Mouse (Mus musculus) megakaryocyte progenitor cell, adult 5-6 weeks (primary cell): Measurements from ENCODE around the gene Ctu2. TPM values are rescaled to one million over a fixed set of nuclear protein-coding genes. Genes with fewer than 3 reads are reported as not detected.

Experiments used
- ATAC-seq: replicated peaks from 2 replicates; pipeline ENCODE4 v1.8.0; 2016; ENCODE audit warnings: mild to moderate bottlenecking, moderate TSS enrichment, inconsistent platforms; ENCODE audit not compliant: poor library complexity
- total RNA-seq, 2 experiments: library from RNA; stranded (forward) in 1 of 2; stranded (reverse) in 1 of 2; fragments of 157-497, 149-512 nt in 1 of 2; fragments of 200-1000 nt in 1 of 2; gene quantifications; 2 replicates each; pipeline versions ENCODE4 v1.2.3 to v1.2.4; 2015 to 2017

Ctu2 gene
- total RNA-seq, 2 experiments from 2014 or later, result 11.2 to 26.8 TPM

DNA sequence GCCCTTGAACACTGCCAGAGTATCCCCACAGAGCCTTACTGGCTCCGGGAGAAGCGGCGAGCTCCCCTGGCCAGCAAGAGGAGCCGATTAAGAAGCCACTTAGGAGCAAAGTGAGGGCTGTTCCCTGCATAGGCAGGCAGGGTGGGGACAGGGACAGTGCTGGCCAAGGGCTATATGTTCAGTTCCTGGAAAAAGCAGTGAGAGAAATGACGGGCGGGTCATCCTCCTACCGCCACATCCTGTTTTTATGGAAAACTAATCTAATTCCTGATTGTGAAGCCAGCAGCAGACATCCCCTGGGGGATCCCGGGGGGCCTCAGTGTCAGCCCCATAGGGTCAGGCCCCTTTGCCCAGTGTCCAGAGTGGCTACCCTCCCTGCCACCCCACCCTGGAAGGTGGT is 55.4 kb downstream of the Ctu2 start:
- ATAC-seq, result no peak

Other genes starting within 250 kb of the Ctu2 start
- 12.2 and 21.6 TPM in 2 replicates for gene Zfpm1, start 194.0 kb upstream of the Ctu2 start, total RNA-seq (2015)
- gene Zfpm1, start 194.0 kb upstream of the Ctu2 start, total RNA-seq (2017), result 9.9 and 20.3 TPM in 2 replicates
- not detected in 2 replicates for gene Trhr2, start 115.4 kb upstream of the Ctu2 start, total RNA-seq (2015)
- not detected in 2 replicates for gene Trhr2, start 115.4 kb upstream of the Ctu2 start, total RNA-seq (2017)
- 26.1 and 27.2 TPM in 2 replicates for gene Zc3h18, start 99.5 kb upstream of the Ctu2 start, total RNA-seq (2015)
- 55.6 and 67.3 TPM in 2 replicates for gene Zc3h18, start 99.5 kb upstream of the Ctu2 start, total RNA-seq (2017)
- gene Il17c, start 54.1 kb upstream of the Ctu2 start, total RNA-seq (2015), result not detected in 2 replicates
- not detected in 2 replicates for gene Il17c, start 54.1 kb upstream of the Ctu2 start, total RNA-seq (2017)
- gene Cyba, start 43.2 kb upstream of the Ctu2 start, total RNA-seq (2015), result 123 and 166 TPM in 2 replicates
- gene Cyba, start 43.2 kb upstream of the Ctu2 start, total RNA-seq (2017), result 94.4 and 117 TPM in 2 replicates
- gene Mvd, start 32.7 kb upstream of the Ctu2 start, total RNA-seq (2015), result 3.4 and 3.8 TPM in 2 replicates
- gene Mvd, start 32.7 kb upstream of the Ctu2 start, total RNA-seq (2017), result 3.2 and 5.6 TPM in 2 replicates
- gene Snai3, start 15.4 kb upstream of the Ctu2 start, total RNA-seq (2015), result 0.30 TPM in 1 of 2 replicates, not detected in the other
- not detected in 2 replicates for gene Snai3, start 15.4 kb upstream of the Ctu2 start, total RNA-seq (2017)
- gene Rnf166, start 79 bp upstream of the Ctu2 start, total RNA-seq (2015), result 26.6 and 33.3 TPM in 2 replicates
- 32.8 and 33.2 TPM in 2 replicates for gene Rnf166, start 79 bp upstream of the Ctu2 start, total RNA-seq (2017)
- 25.8 and 38.5 TPM in 2 replicates for gene Piezo1, start 75.2 kb downstream of the Ctu2 start, total RNA-seq (2015)
- gene Piezo1, start 75.2 kb downstream of the Ctu2 start, total RNA-seq (2017), result 15.5 and 22.3 TPM in 2 replicates
- gene Cdt1, start 91.9 kb downstream of the Ctu2 start, total RNA-seq (2015), result 52.4 and 62.0 TPM in 2 replicates
- gene Cdt1, start 91.9 kb downstream of the Ctu2 start, total RNA-seq (2017), result 40.8 and 49.6 TPM in 2 replicates
- 258 and 268 TPM in 2 replicates for gene Aprt, start 100.8 kb downstream of the Ctu2 start, total RNA-seq (2015)
- gene Aprt, start 100.8 kb downstream of the Ctu2 start, total RNA-seq (2017), result 117 and 152 TPM in 2 replicates
- 30.3 and 31.8 TPM in 2 replicates for gene Galns, start 135.3 kb downstream of the Ctu2 start, total RNA-seq (2015)
- gene Galns, start 135.3 kb downstream of the Ctu2 start, total RNA-seq (2017), result 32.2 and 33.1 TPM in 2 replicates
- 41.5 and 52.4 TPM in 2 replicates for gene Trappc2l, start 135.5 kb downstream of the Ctu2 start, total RNA-seq (2015)
- gene Trappc2l, start 135.5 kb downstream of the Ctu2 start, total RNA-seq (2017), result 18.0 and 27.9 TPM in 2 replicates
- 0.12 TPM in 1 of 2 replicates, not detected in the other for gene Pabpn1l, start 146.6 kb downstream of the Ctu2 start, total RNA-seq (2015)
- gene Pabpn1l, start 146.6 kb downstream of the Ctu2 start, total RNA-seq (2017), result not detected in 2 replicates
- 19.6 and 20.7 TPM in 2 replicates for gene Cbfa2t3, start 223.0 kb downstream of the Ctu2 start, total RNA-seq (2015)
- 11.8 and 12.3 TPM in 2 replicates for gene Cbfa2t3, start 223.0 kb downstream of the Ctu2 start, total RNA-seq (2017)